Mouse (Mus musculus): ENCODE measurements around the gene Ppat.

Gene Ppat

GRCm38 (mm10) chr5:76892608-76893007, 58.8 kb downstream of the Ppat start:
- DNase-seq (ENCODE audit: extremely low read depth, low read depth, low spot score) = no peak

- peak; percentile 74 for DNase-seq (ENCODE audit: extremely low read depth, low read depth, low spot score)
Observed at GRCm38 (mm10) chr5:76887011-76887410, 64.4 kb downstream of the Ppat start.

GRCm38 (mm10) chr5:76884107-76884506, 67.3 kb downstream of the Ppat start:
- no peak for DNase-seq (ENCODE audit: extremely low read depth, low read depth, low spot score)

GRCm38 (mm10) chr5:76876106-76876758, 75.1 kb downstream of the Ppat start:
- DNase-seq (ENCODE audit: extremely low read depth, low read depth, low spot score) = no peak

- DNase-seq (ENCODE audit: extremely low read depth, low read depth, low spot score) = no peak
Observed at GRCm38 (mm10) chr5:76869553-76869952, 81.8 kb downstream of the Ppat start.

GRCm38 (mm10) chr5:76868693-76869286, 82.6 kb downstream of the Ppat start:
- no peak for DNase-seq (ENCODE audit: extremely low read depth, low read depth, low spot score)

- no peak for DNase-seq (ENCODE audit: extremely low read depth, low read depth, low spot score)
Observed at GRCm38 (mm10) chr5:76866819-76867218, 84.6 kb downstream of the Ppat start.
